Mouse (Mus musculus) CH12.LX (cell line): Measurements from ENCODE around the gene Tmem186. TPM values are rescaled to one million over a fixed set of nuclear protein-coding genes. Genes with fewer than 3 reads are reported as not detected.

Experiments
- DNase-seq: peaks from one replicate; pipeline ENCODE4 v3.0.0-alpha.2; 2013; ENCODE audit errors: extremely low read depth
- H3K27ac ChIP-seq: 2 replicates; pipeline ENCODE4 v1.5.1; 2012; ENCODE audit warnings: low read depth, mild to moderate bottlenecking, control low read depth, moderate library complexity; ENCODE audit not compliant: insufficient read depth
- H3K27me3 ChIP-seq: replicated peaks from 2 replicates; pipeline ENCODE3; 2012; ENCODE audit warnings: inconsistent platforms
- H3K36me3 ChIP-seq, 2 experiments: replicated peaks in 1 of 2; 2 replicates each; pipeline versions ENCODE3 to v1.6.1; 2012; ENCODE audit warnings: inconsistent platforms in 1 of 2, low read length in 1 of 2, mild to moderate bottlenecking in 1 of 2, mixed read lengths in 1 of 2, moderate library complexity in 1 of 2; ENCODE audit not compliant: control insufficient read depth in 1 of 2, insufficient read depth in 1 of 2
- H3K4me1 ChIP-seq, 2 experiments: 2 replicates each; pipeline ENCODE4 v1.6.1; 2012; ENCODE audit warnings: inconsistent platforms in 1 of 2, moderate library complexity in 1 of 2; ENCODE audit not compliant: insufficient read depth in 2 of 2, control insufficient read depth in 1 of 2
- H3K4me2 ChIP-seq: 2 replicates; pipeline ENCODE4 v1.6.1; 2012; ENCODE audit warnings: low read depth, mild to moderate bottlenecking, control low read depth; ENCODE audit not compliant: poor library complexity, insufficient read depth, severe bottlenecking
- H3K4me3 ChIP-seq, 3 experiments: fragments of 150-350 bp in 1 of 3; sonication (generic) in 1 of 3; replicated peaks in 1 of 3; 2 replicates each; pipeline versions ENCODE3 to v1.5.1; 2011 to 2012; ENCODE audit warnings: low read depth in 2 of 3, low read length in 2 of 3, mild to moderate bottlenecking in 2 of 3, moderate library complexity in 2 of 3, control low read depth in 1 of 3, improper control_type of control experiment in 1 of 3, inconsistent platforms in 1 of 3, mixed read lengths in 1 of 3; ENCODE audit not compliant: poor library complexity in 1 of 3
- H3K79me2 ChIP-seq: replicated peaks from 2 replicates; pipeline ENCODE4 v1.6.1; 2012; ENCODE audit warnings: mild to moderate bottlenecking, moderate library complexity; ENCODE audit not compliant: control insufficient read depth, poor library complexity, insufficient read depth, severe bottlenecking; ENCODE audit errors: extremely low read depth
- H3K9ac ChIP-seq: 2 replicates; pipeline ENCODE4 v1.6.1; 2012; ENCODE audit warnings: low read depth, mild to moderate bottlenecking, control low read depth, moderate library complexity; ENCODE audit not compliant: insufficient read depth
- H3K9me3 ChIP-seq: replicated peaks from 2 replicates; pipeline ENCODE3; 2012; ENCODE audit warnings: low read length, inconsistent platforms, mixed read lengths
- BHLHE40 ChIP-seq: IDR thresholded peaks from 2 replicates; pipeline ENCODE4 v1.6.1; 2011; ENCODE audit warnings: mild to moderate bottlenecking, low read depth, low read length, improper control_type of control experiment
- CHD1 ChIP-seq: IDR thresholded peaks from 2 replicates; pipeline ENCODE4 v1.6.1; 2012; ENCODE audit warnings: low read depth, low read length, improper control_type of control experiment, inconsistent platforms
- CHD2 ChIP-seq: IDR thresholded peaks from 2 replicates; pipeline ENCODE4 v1.6.1; 2011; ENCODE audit warnings: low read length, improper control_type of control experiment
- ELF1 ChIP-seq: IDR thresholded peaks from 2 replicates; pipeline ENCODE4 v1.6.1; 2014; ENCODE audit warnings: low read depth, mild to moderate bottlenecking, inconsistent platforms, low read length, improper control_type of control experiment
- EP300 ChIP-seq: IDR thresholded peaks from 2 replicates; pipeline ENCODE4 v1.6.1; 2011; ENCODE audit warnings: low read length, improper control_type of control experiment
- ETS1 ChIP-seq: conservative IDR thresholded peaks from 2 replicates; pipeline ENCODE4 v1.6.1; 2012; ENCODE audit warnings: low read depth, mild to moderate bottlenecking, inconsistent platforms, low read length, improper control_type of control experiment, moderate library complexity
- GABPA ChIP-seq: IDR thresholded peaks from 2 replicates; pipeline ENCODE4 v1.6.1; 2012; ENCODE audit warnings: low read depth, low read length, improper control_type of control experiment, inconsistent platforms; ENCODE audit not compliant: insufficient replicate concordance
- HCFC1 ChIP-seq: IDR thresholded peaks from 2 replicates; pipeline ENCODE4 v1.6.1; 2012; ENCODE audit warnings: low read depth, mild to moderate bottlenecking, inconsistent platforms, low read length, improper control_type of control experiment
- JUN ChIP-seq: IDR thresholded peaks from 2 replicates; pipeline ENCODE4 v1.6.1; 2011; ENCODE audit warnings: low read depth, mild to moderate bottlenecking, low read length, improper control_type of control experiment, moderate library complexity; ENCODE audit not compliant: insufficient read depth
- JUND ChIP-seq: conservative IDR thresholded peaks from 2 replicates; pipeline ENCODE4 v1.6.1; 2011; ENCODE audit warnings: low read depth, low read length, improper control_type of control experiment
- MAFK ChIP-seq: IDR thresholded peaks from 2 replicates; pipeline ENCODE4 v1.6.1; 2011; ENCODE audit warnings: low read length, improper control_type of control experiment; ENCODE audit not compliant: insufficient replicate concordance
- MEF2A ChIP-seq: IDR thresholded peaks from 2 replicates; pipeline ENCODE4 v1.6.1; 2014; ENCODE audit warnings: low read depth, mild to moderate bottlenecking, inconsistent platforms, low read length, improper control_type of control experiment, borderline replicate concordance
- MXI1 ChIP-seq: IDR thresholded peaks from 2 replicates; pipeline ENCODE4 v1.6.1; 2011; ENCODE audit warnings: mild to moderate bottlenecking, low read depth, low read length, improper control_type of control experiment
- NELFE ChIP-seq: IDR thresholded peaks from 2 replicates; pipeline ENCODE4 v1.6.1; 2011; ENCODE audit warnings: low read depth, low read length, improper control_type of control experiment
- NRF1 ChIP-seq: IDR thresholded peaks from 2 replicates; pipeline ENCODE4 v1.6.1; 2014; ENCODE audit warnings: low read depth, mild to moderate bottlenecking, inconsistent platforms, low read length, improper control_type of control experiment, moderate library complexity
- PAX5 ChIP-seq: IDR thresholded peaks from 2 replicates; pipeline ENCODE4 v1.6.1; 2012; ENCODE audit warnings: low read length, inconsistent platforms, mixed read lengths
- POLR2A ChIP-seq: IDR thresholded peaks from 2 replicates; pipeline ENCODE4 v1.6.1; 2011; ENCODE audit warnings: low read depth, mild to moderate bottlenecking, improper control_type of control experiment, low read length
- RCOR1 ChIP-seq: conservative IDR thresholded peaks from 2 replicates; pipeline ENCODE4 v1.6.1; 2012; ENCODE audit warnings: low read depth, mild to moderate bottlenecking, inconsistent platforms, low read length, improper control_type of control experiment
- SIN3A ChIP-seq: IDR thresholded peaks from 2 replicates; pipeline ENCODE4 v1.6.1; 2012; ENCODE audit warnings: low read length, improper control_type of control experiment, inconsistent platforms
- SMC3 ChIP-seq: IDR thresholded peaks from 2 replicates; pipeline ENCODE4 v1.6.1; 2011; ENCODE audit warnings: low read depth, low read length, improper control_type of control experiment
- TBP ChIP-seq: conservative IDR thresholded peaks from 2 replicates; pipeline ENCODE4 v1.6.1; 2011; ENCODE audit warnings: low read depth, low read length, improper control_type of control experiment
- TCF12 ChIP-seq: IDR thresholded peaks from 2 replicates; pipeline ENCODE4 v1.6.1; 2014; ENCODE audit warnings: low read depth, mild to moderate bottlenecking, inconsistent platforms, low read length, improper control_type of control experiment
- UBTF ChIP-seq: IDR thresholded peaks from 2 replicates; pipeline ENCODE4 v1.6.1; 2012; ENCODE audit warnings: low read depth, mild to moderate bottlenecking, inconsistent platforms, low read length, improper control_type of control experiment, moderate library complexity
- USF1 ChIP-seq: IDR thresholded peaks from 2 replicates; pipeline ENCODE4 v1.6.1; 2014; ENCODE audit warnings: low read depth, mild to moderate bottlenecking, inconsistent platforms, low read length, improper control_type of control experiment
- USF2 ChIP-seq: conservative IDR thresholded peaks from 2 replicates; pipeline ENCODE4 v1.6.1; 2011; ENCODE audit warnings: low read depth, low read length, improper control_type of control experiment
- ZC3H11A ChIP-seq: IDR thresholded peaks from 2 replicates; pipeline ENCODE4 v1.6.1; 2012; ENCODE audit warnings: low read depth, mild to moderate bottlenecking, inconsistent platforms, low read length, improper control_type of control experiment
- ZMIZ1 ChIP-seq: IDR thresholded peaks from 2 replicates; pipeline ENCODE4 v1.6.1; 2012; ENCODE audit warnings: low read depth, mild to moderate bottlenecking, inconsistent platforms, low read length, improper control_type of control experiment
- dilution Hi-C: fragments of 300-500 bp; cut with MboI; formaldehyde crosslinking; loops from 2 replicates; pipeline ENCODE4 v1.14.3; 2020; ENCODE audit warnings: low sequenced_read_pairs; ENCODE audit not compliant: extremely low pct_unique_long_range_greater_than_20kb, extremely low pct_ligation_motif_present
- in situ Hi-C: fragments of 300-500 bp; cut with MboI; formaldehyde crosslinking; loops from 3 replicates; pipeline ENCODE4 v1.14.3; 2019; ENCODE audit warnings: low sequenced_read_pairs, low pct_ligation_motif_present, low pct_unique_long_range_greater_than_20kb, mixed read lengths
- polyA plus RNA-seq: library from polyadenylated mRNA; unstranded; fragments of >175 nt; gene quantifications from 2 replicates; pipeline ENCODE4 v1.2.1, GENCODE M21; 2012; ENCODE audit warnings: low read depth; ENCODE audit not compliant: insufficient read length
- total RNA-seq, 2 experiments: library from RNA; depleted of rRNA; stranded (reverse); fragments of 300-350 nt in 1 of 2; fragments of >200 nt in 1 of 2; gene quantifications; 2 replicates each; pipeline ENCODE4 v1.2.3; 2012 to 2014

Tmem186 gene
- total and polyA plus RNA-seq, 3 experiments: 19.7 to 22.2 (median 21.9) TPM

GRCm38 (mm10) chr16:8678676-8679075, 41.2 kb upstream of the Tmem186 start:
- Histone ChIP-seq H3K4me3 (no peak overlapping the region), H3K4me1 (peaks cover 4 to 10% of the 10 kb centered on the region in 2 experiments; a peak in 3 of 4 replicates), H3K36me3 (peaks cover 0 to 9% of the 10 kb centered on the region in 2 experiments), H3K4me2 (no peak overlapping the region), H3K27me3 (peaks cover 4% of the 10 kb centered on the region), H3K79me2 (no peaks in the 10 kb centered on the region), H3K27ac (no peak overlapping the region), H3K9ac (no peak overlapping the region), H3K9me3 (no peaks in the 10 kb centered on the region)
- in situ Hi-C loops (loop anchor here (5.0 kb wide), 2 partner anchors 36 to 186 kb away; no protein-coding TSS in a partner anchor), dilution Hi-C loops (no loop called here)
- TF ChIP-seq POLR2A (no peak), JUND (no peak), HCFC1 (no peak), JUN (no peak), GABPA (no peak), SMC3 (no peak), MXI1 (no peak), TCF12 (no peak), ETS1 (no peak), NRF1 (no peak), ELF1 (no peak), NELFE (no peak), USF1 (no peak), SIN3A (no peak), ZC3H11A (no peak), RCOR1 (no peak), TBP (no peak), PAX5 (no peak), MEF2A (no peak)
- DNase-seq: no peak

DNA sequence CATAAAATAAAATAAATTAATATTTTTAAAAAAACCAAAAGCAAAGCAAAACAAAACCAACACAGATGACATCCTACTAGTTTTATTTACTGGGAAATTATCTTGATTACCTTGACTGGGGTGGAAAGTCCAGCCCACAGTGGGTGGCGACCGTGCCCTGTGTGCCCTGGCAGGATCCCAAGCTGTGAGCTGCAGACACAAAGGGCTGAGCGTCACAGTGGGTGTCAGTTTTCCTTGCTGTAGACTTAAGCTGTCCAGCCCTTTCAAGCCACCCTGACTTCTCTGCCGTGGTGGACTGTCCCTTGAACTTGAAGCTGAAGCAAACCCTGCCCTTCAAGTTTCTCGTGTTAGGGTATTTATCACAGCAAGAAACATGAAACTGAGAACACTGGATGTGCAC, 40.5 kb upstream of the Tmem186 start:
- in situ Hi-C loops: loop anchor here (5.0 kb wide), 2 partner anchors 36 to 186 kb away; no protein-coding TSS in a partner anchor
- dilution Hi-C loops: no loop called here
- Histone ChIP-seq H3K4me2 (no peak overlapping the region), H3K9ac (no peak overlapping the region), H3K79me2 (no peaks in the 10 kb centered on the region), H3K27me3 (peaks cover 10% of the 10 kb centered on the region), H3K36me3 (peaks cover 0 to 3% of the 10 kb centered on the region in 2 experiments), H3K27ac (no peak overlapping the region), H3K4me3 (no peak overlapping the region), H3K4me1 (peaks cover 5 to 16% of the 10 kb centered on the region in 2 experiments; a peak in 3 of 4 replicates), H3K9me3 (no peaks in the 10 kb centered on the region)
- TF ChIP-seq USF2 (no peak), NELFE (no peak), POLR2A (no peak), CHD2 (no peak), TCF12 (no peak), MEF2A (no peak), CHD1 (no peak), ZMIZ1 (no peak), MAFK (no peak), BHLHE40 (no peak), GABPA (no peak), UBTF (no peak), PAX5 (no peak), EP300 (no peak)
- no peak for DNase-seq
